Mouse (Mus musculus) adrenal gland, postnatal 14 days (tissue): ENCODE results near the gene Mvb12b. TPM values are rescaled to one million over a fixed set of nuclear protein-coding genes. Genes with fewer than 3 reads are reported as not detected.

ENCODE experiments used
- DNase-seq: peaks from one replicate; pipeline ENCODE4 v3.0.0; 2021; ENCODE audit warnings: mixed read lengths
- total RNA-seq: library from RNA; stranded (reverse); gene quantifications from 2 replicates; pipeline ENCODE4 v1.2.3, GENCODE M21; 2021

Gene Mvb12b
- total RNA-seq, 1 experiment from 2014 or later: 19.0 TPM

DNA sequence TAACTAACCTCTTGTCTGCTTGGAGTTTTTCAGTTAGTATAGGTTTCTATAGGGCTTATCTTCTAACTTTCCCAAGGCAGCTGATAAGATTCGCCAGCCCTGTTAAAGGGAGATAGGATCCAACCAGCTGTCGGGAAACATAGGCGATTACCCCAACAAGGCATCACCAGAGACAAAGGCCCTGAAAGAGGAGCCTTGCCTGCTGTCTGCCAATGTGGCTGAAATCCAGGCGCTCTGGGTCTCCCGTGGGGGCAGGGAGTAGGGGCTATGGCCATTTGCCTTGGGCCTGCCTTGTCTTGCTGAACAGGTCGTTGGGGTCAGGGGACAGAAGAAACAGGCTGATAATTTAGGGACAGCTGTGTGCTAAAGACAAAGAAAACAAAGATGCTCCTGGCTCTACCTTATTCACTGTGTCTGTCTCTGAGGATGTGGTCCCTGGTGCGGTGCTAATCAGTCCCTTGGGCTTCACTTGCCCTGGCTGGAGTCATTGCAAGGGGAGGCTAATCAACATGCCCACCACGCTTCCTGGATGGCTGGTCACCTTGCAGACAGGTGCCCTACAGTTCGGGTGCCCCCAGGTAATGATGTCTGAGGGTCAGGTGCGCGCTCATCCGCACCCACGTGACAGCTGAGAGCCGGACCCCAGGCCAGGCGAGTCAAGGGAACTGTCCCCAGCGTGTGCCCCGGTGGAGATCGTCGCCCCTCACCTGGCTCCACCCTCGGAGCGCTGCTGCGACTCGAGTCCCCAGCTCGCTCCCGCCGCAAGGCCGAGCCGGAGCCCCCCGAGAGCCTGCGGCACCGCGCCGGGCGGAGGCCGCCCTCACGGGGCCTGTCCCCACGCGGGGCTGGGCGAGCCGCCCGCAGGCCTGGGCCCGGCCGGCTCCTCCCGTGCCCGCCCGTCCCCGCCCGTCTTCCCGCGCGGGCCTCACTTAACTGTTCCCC lies 1.1 kb downstream of the Mvb12b start:
- peak; percentile 48 for DNase-seq

DNA sequence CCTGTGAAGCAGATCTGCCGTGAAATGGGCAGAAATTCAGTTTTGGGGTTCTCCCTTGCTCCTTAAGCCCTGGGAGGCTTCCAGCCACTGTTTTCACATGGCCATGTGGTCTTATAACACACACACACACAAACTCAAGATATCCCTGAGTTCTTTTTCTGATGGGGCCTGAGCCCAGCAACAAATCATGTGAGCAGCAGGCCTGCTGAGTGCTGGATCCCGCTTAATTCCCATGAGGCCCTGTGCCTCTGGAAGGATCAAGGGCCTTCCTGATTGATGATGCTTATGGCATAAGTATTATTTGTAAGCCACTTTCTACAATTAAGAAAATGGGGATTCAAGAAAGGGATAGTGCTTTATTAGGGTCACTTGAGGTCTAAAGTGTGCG lies 2.5 kb downstream of the Mvb12b start:
- DNase-seq: no peak

DNA sequence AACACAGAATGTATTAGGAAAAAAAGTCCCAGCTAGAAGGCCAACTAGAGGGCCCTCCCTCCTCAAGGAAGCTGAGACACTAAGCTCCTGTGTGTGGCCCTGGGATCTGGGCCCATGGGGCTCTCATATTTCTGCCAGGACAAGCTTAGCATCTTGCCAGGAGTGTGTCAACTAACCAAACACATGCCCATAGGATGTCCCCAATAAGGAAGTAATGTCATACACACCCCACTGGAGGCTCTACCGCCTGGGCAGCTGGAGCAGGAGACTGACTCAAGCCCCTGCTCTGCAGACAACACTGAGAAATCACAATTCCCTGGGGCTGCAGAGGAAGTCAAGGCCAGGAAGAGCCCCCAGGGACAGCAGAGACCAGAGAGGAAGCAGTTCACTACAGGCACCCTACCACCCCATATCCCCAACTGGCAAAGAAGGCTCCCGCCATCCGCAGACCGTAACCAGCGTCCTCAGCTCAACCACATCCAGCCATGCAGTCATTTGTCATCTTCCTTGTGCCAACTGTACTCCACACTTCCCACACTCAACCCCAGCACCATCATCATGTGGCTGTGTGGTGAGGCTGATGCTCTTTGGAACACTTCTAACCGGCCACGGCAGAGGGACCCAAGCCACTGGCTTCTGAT lies 3.0 kb downstream of the Mvb12b start:
- DNase-seq: no peak

DNA sequence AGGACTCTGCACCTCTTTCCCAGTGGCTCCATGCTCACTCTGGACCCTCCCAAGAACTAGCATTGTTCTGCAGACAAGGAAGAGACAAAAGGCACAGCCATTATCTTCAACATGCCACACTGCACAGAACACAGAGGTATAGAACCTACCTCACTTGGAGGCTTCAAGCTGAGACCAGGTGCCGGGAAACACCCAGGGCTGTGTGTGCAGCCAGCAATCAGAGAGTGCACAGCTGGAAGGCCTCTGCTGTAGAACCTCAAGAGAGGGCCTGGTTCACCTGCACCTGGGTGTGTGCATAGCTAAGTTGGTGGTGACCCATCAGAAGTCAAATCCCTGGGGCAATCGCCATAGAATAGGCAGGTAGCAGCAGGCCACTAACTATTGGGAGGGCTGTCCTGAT lies 8.5 kb downstream of the Mvb12b start:
- no peak for DNase-seq

DNA sequence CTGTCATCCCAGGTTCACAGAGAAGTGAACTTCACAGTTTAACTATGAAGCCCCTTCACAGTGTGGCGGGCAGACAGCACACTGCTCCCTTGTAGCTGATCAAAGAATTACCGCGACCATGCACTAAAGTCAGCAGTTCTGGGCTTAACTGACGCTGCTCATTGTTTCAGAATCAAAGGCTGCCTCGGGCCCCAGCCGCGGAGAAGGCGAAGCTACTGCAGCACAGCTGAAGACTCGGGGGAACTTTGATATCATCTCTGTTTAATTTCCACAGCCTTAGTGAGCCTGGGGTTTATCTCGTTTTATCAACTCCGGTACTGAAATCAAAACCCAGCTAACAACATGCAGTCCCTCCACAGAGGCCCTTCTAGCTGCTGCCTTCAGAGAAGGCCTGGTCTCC lies 9.3 kb downstream of the Mvb12b start:
- no peak for DNase-seq

DNA sequence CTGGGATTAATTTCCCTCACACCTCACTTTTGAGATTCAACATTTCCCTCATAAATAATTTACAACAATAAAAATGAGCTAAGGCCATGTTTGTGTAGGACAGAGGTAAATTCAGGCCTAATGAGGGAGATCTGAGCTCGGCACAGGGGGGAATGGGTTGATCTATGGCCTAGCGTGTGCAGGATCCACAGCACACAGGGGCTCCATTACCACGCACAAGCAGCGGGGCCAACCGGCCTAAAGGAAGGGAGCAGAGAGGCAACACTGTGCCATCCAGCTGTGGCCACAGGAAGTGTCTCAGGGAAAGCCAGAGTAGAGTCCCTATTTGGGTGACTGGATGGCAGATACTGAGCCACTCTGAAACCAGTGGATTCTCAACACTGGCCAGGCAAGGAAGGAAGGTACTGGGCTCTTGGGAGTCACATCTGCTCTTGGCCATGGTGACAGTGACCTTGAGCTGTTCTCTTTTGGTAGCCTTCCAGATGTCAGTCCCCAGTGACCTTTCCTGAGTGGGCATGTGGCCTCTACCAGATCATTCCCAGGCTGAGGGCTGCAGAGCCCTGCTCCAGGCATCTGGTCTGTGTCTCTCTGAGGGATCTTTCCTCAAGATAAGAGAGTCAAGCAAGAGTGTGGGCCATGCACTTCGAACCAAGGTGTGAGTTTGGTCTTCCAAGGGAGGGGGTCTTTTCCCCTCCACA lies 9.9 kb downstream of the Mvb12b start:
- peak; percentile 28 for DNase-seq

DNA sequence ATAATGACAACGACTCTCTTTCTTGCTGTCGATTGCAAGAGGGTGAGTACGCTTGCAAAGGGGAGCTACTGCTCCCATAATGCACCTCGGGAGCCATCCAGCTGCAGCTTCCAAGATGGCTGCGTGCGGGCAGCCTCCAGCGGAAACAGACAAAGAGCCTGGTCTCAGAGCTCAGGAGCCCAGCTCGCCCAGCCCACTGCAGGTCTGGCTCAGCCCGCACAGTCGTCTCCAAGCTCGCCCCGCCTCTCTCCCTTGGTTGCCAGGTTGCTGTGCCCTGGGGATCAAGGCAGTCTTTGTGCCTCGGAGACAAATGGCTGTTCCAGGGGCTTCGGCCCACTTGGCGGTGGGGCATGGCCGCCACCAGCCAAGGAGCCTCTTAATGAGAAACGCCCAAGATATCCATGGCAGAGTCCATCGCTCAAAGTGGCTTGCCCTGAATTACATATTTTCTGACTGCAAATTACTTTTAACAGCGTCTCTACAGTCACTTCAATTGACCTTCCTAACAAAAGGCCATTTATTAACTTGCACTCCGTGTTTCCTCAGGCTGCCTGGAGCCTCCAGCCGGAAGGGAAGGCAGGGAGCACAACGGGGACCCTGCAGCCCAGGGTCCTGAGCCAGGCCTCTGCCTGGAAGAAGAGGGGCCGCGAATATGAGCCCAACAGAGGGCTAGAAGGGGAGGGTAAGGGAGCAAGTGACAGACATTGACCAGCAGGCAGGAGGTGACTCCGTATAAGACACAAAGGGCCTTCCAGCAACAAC lies 11.0 kb downstream of the Mvb12b start:
- peak; percentile 83 for DNase-seq

DNA sequence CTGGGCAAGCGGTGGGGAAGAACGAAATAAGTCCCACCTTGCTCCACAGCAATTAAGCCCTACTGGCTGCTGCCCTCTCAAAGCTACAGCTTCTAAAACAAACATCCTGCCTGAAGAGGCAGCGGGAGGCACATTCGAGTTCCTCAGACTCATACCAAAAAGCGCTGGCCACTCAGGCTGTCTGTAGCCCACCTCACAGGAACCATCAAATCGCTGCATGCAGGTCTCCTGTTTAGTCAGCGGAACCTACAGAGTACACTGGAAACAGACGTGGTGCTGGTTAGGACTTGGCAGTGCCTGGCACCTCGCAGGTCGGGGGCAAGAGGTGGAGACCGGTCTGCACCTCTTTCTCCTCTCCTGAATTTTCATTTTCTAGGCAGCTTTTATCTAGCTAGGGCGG lies 12.2 kb downstream of the Mvb12b start:
- no peak for DNase-seq

DNA sequence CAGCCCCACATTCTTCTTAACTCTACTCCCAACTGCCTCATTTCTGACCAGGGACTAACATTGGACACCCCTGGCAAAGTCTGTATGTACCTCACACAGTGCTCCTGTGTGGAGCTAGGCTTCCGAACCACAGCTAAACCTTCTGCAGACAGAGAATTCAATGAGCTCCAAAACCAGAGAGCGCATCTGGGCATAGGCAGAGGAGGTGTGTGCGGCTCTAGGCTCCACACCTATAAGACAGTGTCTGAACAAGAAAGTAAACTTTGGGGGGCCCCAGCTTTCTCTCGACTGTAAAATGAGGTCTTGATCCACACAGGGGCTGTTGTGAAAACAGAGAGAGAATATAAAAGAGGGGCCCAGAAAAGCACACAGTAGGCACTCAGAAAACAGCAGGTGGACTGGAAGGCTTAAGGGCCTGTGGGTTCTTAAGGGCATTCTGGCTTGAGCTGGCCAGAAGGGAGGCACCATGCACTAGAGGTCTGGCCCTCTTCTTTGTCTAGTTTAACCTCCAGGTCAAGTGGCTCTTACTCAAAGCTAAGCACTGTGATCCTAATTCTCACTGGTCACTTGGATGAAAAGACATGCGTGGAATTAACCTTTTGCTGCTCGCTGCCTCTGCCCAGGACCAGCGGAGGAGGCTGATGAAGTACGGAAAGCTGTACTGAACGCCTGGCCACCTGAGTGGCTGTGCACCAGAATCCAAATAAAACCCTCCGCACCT lies 12.7 kb downstream of the Mvb12b start:
- no peak for DNase-seq

DNA sequence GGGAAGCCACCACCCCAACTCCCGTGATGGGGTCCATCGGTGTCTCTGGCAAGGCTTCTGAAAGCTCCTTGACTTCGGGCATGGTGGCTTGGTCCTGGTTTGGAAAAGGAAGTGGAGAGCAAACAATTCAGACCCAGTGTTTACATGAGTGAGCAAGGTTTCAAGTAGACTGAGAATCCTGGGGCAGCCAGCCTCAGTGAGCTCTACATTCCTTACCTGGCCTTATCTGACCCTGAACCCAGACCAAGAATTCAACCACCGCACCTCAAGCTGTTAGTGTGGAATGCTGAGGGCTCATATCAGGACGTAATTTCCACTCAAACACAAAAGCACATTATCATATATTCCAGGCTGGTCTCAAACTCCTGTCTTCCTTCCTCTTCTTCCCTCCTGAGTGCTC lies 13.4 kb downstream of the Mvb12b start:
- DNase-seq: no peak

DNA sequence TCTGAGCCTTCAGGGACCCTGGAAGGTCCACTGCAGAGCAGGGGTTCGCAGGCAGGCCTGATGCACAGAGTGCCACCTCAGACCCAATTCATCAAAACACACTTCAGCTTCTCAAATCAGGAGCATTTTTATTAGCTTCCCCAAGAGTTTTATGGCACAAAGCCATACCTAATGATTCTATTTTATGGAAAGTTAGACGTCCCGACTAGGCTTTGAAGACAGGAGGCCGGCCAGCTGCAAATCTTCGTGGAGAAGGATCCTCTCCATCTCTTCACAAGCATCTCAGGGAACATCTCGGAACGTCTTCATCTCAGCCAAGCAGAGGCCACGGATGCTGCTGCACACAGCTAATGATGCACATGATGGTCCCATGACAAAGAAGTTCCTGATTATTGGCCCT lies 14.2 kb downstream of the Mvb12b start:
- DNase-seq: no peak

DNA sequence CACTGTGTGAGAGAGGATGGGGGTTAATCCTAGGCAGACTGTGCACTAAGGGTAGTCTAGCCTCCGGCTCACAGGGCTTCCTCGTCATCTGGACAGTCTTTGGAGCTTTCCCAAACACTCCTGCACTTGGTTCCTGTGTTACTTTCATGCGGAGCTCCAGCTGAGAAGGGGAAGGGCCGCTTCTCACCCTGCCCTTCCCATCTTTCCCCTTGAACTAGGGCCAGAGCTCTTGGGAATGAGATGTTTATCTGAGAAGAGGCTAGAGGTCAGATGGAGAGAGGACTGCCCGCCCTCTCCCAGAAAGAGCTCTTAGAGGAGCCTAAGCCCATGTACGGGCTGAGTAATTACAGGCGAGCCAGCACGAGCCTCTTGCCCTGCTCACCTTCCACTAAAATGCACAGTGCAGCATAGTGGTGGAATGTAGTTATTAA lies 14.9 kb downstream of the Mvb12b start:
- peak; percentile 20 for DNase-seq

DNA sequence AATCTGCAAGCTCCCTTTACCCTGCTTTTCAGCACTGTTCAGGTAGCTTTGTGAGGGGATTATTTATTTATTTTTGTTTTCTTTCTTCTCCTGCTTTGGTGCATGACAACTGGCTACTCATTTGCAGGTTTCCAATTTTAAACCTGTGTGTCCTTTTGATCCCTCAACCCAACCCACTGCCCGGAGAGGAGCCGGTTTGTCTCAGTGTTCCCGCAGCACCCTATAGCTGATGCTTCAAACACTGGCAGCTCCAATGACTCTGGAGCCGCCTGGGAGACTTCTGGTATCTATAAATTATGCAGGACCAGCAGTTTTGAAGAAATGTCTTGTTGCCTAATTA lies 16.6 kb downstream of the Mvb12b start:
- no peak for DNase-seq

DNA sequence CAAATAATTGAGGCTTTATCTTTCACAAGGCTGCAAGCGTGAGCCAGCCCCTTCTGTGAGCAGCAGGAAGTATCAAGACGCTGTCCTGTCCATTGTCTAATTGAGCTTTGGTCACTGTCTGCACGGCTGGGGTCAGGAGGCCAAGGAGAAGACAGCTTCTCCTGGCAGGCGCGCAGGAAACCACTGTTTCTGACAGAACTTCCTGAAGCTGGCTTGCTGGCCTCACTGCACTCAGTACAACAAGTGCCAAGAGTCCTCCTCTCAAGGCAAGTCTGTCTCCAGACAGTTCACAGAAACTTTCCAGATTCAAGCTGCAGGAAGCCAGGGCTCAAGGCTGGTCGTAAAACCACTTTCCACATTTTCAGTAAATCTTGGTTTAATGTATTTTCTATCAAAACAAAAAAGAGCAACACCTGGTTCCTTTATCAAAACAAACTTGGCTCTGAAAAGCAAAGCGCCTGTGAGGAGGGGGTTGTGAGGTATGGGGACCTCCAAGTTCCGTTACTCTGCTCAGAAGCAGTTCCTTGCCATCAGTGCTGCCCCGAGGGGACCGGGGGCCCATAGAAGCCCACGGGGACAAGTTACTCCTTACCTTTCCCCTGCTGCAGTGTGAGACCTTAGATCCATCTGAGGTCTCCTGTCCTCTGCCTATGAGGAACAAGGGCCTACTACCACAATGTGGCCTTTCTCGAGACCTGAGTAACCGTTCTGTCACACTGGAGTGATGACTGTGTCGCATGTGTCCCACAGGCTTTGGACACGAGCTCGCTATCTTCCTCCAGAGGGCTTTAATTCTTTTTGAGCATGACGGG lies 17.2 kb downstream of the Mvb12b start:
- peak; percentile 67 for DNase-seq

DNA sequence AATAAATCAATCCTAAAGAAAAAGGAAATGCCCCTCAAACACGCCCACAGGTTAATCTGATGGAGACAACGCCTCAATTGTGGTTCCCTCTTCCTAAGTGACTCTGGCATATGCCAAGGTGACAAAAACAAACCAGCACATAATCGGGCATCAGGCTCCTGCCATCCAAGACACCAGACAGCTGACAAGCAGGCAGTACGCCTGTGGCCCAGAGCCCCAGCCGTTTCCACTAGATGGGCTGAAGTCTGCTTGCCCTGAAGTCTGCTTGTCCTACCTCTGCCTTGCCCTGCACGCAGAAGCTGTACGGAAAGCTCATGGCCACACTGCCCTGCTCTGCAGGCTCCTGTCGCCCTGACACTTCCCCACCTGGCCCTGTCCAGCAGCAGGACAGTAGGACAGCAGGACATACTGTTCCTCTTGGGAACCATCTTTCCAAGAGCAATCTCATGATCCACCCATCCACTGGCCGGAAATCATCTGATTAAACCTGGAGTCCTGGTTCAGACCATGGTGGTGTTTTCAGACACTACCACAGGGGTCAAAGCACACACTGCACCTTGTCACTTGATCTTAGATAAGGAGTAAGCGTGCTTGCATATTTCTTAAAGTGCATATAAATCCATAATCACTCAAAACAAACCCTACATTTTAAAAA lies 17.9 kb downstream of the Mvb12b start:
- DNase-seq: no peak

DNA sequence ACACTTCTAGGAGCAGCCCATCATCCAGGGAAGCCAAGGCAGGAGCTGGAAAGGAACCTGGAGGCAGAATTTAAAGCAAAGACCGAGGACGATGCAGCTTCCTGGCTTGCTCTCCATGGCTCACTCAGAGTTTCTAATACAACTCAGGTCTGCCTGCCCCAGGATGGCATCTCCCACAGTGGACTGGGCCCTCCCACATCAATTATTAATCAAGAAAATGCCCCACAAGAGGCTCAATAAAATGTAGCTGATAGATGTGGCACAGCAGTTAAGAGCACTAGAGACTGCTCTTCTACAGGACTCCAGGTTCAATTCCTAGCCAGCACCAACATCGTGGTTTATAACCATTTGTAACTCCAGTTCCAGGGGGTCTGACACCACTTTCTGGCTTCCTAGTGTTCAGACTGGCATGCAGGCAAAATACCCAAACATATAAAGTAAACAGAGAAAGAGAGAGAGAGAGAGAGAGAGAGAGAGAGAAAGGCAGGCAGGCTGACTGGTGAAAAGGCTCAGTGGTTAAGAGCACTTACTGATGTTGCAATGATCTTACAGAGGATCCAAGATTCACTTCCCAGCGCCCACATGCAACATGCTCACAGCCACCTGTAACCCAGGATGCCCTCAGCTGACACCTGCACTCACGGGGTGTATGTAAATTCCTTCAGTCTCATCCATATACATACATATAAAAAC lies 18.6 kb downstream of the Mvb12b start:
- DNase-seq: no peak

DNA sequence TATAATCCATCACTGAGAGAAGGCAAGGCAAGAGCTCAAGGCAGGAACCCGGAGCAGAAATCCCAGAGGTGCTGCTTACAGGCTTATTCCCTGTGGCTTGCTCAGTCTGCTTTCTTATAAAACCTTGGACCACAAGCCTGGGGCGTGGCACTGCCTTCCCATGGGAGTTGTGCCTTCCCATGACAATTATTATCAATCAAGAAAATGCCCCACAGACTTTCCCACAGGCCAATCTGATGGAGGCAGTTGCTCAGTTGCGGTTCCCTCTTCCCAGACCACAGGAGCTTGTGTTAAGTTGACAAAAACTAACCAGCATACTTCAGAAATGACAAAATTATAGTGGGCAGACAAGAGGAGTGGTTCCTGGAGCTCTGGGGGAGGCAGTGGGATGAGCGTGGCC lies 19.4 kb downstream of the Mvb12b start:
- no peak for DNase-seq

DNA sequence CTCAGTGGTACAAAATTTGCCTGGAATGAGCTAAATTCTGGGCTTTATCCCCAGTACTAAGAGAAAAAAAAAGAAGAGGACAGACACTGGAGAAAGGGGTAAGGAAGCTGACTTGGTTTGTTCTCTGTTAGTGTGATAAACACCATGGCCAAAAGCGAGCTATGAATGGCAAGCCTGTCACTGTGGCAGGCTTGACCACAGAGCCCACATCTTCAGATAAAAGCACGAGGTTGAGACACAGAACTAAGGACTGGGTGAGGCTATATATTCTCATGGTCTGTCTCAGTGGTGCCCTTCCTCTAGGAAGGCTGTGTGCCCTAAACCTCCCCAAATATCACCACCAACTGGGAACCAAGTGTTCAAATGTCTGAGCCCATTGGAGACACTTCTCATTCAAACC lies 31.0 kb downstream of the Mvb12b start:
- DNase-seq: no peak
